Mouse (Mus musculus): ENCODE measurements around the gene Rdh16.
"Not testable (repeated sequence)": the region's sequence is repeated elsewhere in the genome, so short reads cannot be mapped to it uniquely, and the experiment has no call there.

Gene Rdh16

DNA sequence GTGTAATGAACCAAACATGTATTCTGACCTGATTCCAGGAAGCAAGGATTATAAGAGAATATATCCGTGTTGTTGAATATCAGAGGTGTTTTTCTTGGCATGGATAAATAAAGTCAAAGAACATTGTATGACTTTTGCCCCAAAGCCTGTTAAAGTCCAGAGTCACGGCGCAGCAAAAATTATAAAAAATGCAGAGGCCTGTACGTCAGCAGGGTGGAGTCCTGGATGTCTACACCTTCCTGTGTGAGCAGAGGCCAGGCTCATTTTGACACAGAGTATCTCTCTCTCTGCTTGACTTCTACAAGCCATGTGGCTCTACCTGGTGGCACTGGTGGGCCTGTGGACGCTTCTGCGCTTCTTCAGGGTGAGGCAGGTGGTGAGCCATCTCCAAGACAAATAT lies at the start of gene Rdh16:
Gene Rdh16 (plus strand): TSS at position 262 of the 400 bp plus-strand sequence.
- no peak for DNase-seq (ENCODE audit: low spot score in 2 of 2)

DNA sequence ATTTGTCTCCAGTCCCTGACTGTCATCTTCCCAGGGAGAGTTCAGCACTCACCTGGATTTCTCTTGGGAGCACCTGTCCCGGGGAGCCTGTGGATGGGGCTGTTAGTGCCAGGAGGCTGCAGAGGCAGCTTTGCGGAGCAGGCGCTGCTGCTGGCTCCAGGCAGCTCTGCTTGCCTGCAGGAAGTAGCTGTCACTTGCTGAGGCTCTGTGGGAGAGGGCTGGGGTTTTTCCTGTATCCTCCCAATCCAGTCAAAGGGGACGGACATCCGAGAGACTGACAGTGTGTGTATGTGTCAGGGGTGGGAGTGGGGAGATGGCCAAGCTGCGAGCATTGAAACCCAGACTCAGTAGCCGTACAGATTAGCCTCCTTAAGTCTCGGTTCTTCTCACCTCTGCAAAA lies 49.4 kb upstream of the Rdh16 start, which contains the start of gene Gpr182:
Gene Gpr182 (minus strand): TSS at position 185 of the 400 bp plus-strand sequence.
- DNase-seq (ENCODE audit: low spot score in 2 of 2) = no peak

DNA sequence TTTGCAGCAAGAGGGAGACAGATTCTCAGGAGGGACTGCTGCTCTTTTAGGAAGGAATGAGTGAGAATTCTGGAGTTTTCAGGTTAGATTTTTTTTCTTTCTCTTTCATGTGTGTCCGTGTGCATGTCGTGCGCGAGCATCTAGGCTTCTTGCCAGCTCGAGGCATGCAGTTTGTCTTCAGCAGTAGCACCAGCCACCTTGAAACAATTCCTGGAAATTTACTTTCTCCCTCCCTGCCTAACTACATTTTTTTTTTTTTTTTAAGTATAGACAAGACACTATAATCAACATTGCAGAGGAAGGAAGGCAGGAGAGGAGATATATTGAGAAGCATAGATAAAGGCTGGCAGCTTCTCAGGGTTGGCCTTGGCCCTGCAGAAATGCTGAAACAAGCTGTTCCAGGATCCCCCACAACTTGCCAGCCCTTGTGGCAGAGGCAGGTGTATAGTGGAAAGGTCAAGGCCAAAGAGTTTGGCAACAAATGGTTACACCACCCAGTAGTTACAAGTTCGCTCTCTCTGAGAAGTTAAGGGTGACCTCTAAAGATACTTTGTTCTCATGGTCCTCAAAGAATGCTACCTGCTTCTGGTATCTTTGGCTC lies 46.3 kb upstream of the Rdh16 start:
- no peak for DNase-seq (ENCODE audit: low spot score in 2 of 2)

DNA sequence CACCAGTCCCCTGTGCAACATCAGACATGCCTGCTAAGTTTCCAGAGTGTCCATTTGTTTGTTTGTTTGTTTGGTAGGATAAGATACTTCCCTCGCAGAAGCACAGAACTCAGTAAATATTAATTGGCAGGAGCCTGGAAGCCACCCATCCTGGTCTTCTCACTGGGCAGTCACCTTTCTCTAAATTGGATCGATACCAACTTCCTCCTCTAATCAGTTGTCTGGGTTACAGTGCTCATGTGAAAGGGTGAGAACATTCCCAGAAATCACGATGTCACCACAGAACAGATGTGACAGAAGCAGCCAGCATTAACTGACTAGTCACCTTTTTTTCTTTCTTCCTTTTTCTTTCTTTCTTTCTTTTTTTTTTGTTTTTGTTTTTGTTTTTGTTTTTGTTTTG lies 45.7 kb upstream of the Rdh16 start:
- no peak for DNase-seq (ENCODE audit: low spot score in 2 of 2)

DNA sequence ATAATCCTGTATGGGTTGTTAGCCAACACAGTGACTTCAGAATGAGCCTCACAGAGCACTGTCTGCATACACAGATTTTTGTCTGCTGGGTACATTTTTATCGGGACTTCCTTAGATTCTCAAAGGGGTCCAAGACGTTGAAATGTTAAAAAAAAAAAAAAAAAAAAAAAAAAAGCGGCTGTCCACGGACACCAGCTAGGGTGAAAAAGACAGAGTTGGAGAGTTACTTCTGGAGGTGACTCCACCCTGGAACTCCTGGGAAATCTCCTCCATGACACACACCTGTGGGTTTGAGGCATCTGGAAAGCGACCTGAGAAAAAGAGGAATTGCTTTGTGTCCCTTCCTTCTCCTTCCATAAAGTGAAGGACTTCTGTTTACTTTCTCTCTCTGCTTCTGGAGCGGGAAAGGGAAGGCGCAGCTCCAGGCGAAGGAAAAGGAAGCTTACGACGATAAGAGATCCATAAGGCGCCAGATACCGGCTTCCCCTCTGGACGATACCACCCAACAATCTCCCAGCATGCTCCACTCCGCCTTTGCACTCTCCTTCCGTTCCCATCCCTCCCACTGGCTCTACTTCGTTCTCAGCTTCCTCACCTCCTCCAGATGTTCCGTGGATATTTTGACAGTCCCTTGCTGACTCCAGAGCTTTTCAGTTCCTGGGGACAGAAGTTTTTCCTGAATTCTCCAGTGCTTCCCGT lies 45.0 kb upstream of the Rdh16 start:
- DNase-seq (ENCODE audit: low spot score in 2 of 2) = no peak

DNA sequence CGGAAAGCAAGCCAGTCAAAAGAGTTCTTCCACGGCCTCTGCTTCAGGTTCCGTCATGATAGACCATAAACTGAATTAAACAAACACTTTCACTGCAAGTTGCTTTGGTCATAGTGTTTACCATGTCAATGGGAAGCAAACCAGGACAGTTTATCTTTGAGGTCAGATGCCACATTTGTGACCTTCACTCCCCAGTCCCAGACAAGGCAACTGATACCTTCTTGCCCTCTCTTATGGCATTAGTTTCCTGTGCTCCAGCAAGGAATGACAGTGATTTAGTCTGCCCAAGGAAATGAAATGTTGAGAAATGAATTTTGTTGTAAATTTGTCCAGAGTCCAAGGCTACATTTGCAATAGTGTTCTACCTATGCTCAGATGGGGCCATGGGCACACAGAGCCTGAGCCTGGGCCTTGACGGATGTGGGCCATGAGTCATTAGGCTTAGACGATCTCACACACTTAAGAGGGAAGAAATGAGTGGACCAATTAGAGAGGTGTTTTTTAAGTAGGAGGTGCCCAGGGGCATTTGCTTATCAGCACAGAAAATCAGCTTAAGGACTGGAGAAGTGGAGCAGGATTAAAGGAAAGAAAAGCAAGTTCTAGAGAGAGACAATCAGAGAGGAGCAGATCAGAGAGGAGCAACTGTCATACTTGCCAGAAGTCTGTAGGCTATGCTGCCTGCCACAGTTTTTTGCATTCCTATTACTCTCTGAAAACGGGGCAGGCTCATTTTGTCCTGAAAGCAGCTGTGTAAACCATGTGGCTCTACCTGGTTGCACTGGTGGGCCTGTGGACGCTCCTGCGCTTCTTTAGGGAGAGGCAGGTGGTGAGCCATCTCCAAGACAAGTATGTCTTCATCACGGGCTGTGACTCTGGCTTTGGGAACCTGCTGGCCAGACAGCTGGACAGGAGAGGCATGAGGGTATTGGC lies 41.5 kb upstream of the Rdh16 start, which contains the start of the genes Rdh1 and Rdh16f1:
Gene Rdh1 (plus strand): TSS at position 541 of the 930 bp plus-strand sequence.
Gene Rdh16f1 (plus strand): TSS at position 607 of the 930 bp plus-strand sequence.
- no peak for DNase-seq (ENCODE audit: low spot score in 2 of 2)

DNA sequence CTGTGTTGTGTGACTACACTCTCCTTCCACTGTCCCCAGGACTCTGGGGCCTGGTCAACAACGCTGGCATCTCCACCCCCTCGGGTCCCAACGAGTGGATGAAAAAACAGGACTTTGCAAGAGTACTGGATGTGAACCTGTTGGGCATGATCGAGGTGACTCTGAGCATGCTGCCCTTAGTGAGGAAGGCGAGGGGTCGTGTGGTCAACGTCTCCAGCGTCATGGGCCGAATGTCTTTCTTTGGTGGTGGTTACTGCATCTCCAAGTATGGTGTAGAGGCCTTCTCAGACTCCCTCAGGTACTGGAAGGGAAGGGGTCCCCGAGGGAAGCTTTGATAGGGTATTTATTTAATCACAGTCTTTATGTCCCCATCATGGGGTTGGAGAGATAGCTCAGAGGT lies 38.0 kb upstream of the Rdh16 start:
- DNase-seq (ENCODE audit: low spot score in 2 of 2) = not testable (repeated sequence)

DNA sequence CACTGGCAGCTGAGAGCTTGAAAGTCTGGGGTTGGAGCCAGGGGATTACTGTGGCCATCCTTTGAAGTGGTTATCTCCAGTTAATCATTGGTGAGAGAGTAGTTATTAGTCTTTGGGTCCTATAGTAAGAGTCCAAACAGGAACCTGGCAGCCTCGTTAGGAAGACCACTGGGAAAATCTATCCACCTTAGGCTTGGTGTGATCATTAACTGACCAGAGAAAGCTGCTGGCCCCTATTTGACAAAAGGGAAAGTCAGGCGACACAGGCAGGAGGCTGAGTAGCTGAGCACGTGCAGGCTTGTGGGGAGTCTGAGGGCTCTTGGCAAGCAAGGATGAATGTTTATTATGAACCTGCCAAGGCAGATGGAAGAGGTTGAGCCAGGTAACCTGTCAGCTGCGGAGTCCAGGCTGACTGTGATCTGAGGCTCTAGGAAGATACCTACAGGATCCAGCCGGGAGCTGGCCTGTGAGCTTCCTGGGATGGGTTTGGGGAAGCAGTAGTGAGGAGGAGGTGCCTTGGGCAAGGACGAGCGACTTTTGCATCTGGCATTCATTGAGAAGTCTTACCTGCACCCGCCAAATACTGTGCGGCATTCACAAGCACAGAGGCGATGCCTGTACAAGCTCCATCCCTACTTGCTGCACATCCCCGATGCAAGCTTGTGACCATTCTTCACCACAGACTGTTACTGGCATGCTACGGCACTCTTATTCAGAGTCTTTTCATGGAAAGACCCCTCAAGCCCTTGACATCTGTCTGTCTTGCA lies 36.9 kb upstream of the Rdh16 start:
- DNase-seq (ENCODE audit: low spot score in 2 of 2) = no peak

DNA sequence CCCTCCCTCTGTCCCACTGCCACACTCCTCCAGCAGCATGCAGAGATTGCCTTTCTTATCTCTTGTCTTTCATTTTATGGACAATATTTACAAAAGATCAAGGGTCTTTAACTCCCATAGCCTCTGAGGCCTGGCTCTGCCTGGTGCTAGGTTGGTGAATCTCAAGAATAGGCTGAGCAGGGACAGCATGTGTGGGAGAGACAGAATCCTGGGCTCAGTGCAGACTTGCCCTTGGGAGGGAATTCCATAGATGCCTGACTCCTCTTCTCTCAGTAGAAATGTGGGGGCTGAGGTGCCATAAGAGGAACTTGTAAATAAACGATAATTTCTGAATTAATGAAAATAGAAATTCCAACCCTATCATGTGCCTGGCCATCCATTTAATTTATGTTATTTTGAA lies 34.4 kb upstream of the Rdh16 start:
- DNase-seq (ENCODE audit: low spot score in 2 of 2) = no peak

DNA sequence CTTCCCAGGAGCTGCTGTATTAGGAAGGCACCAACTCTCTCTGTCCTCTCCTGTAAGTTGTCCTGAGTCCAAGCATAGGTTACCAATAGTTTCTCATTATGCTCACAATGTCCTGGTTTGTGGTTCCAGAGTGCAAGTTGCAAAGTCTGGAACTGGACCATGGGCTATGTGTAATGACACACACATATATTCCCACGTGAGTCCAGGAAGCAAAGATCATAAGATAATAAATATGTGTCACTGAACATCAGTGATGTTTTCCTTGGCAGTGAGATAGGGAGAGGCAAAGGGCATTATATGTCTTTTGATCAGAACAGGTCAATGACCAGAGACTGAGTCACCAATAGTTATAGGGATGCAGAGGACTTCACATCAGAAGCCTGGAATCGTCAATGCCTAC lies 24.9 kb upstream of the Rdh16 start, which contains the start of gene Rdh9:
Gene Rdh9 (plus strand): TSS at position 376 of the 400 bp plus-strand sequence.
- DNase-seq (ENCODE audit: low spot score in 2 of 2) = no peak

DNA sequence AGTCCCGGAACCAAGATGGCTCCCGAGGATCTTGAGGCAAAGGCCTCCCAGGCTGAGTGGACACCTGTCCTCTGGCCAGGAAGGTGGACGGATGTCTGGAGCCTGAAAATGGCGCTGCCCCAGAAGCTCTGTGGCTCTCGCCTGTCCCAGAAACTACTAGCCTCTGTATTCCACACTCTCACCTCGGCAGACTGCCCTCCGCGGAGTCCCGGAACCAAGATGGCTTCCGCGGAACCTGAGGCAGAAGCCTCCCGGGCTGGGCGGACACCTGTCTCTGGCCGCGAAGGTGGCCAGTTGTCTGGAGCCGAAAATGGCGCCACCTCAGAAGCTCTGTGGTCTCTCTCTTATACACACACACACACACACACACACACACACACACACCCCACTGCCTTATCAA lies 18.6 kb upstream of the Rdh16 start:
- DNase-seq (ENCODE audit: low spot score in 2 of 2) = not testable (repeated sequence)

DNA sequence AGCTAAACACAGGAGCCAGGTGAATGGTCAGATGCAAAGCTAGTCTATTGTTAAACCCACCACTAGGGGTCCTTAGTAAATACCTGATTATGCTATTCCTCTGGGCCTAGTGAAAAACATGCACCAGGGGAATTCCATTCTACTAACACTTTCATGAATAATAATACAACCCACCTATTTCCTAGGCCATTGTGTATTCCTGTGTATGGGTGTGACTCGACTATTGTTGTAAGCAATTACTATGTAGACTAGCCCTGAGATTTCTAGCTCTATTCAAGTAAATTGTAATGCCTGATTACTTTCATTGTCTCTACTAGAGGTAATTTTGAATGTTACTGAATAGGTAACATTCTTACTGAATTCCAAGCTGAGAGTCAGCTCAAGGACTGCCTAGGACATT lies 15.5 kb upstream of the Rdh16 start:
- DNase-seq (ENCODE audit: low spot score in 2 of 2) = not testable (repeated sequence)

DNA sequence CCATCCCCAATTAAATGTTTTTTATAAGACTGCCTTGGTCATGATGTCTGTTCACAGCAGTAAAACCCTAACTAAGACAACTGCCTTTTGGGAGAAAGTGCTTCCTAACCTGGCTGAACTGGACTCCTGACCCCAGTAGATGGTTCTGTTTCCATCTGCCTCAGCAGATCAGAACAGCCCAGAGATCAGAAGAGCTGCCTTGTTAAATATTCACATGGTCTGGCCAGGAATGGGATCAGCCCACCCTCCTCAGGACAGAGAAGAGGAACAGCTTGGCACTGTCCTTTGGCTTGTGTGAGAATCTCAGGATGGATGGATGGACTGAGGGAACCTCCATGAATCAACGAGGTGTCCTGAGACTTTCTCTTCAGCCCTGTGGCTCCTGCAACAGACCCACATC lies 1.7 kb upstream of the Rdh16 start:
- DNase-seq (ENCODE audit: low spot score in 2 of 2) = no peak

DNA sequence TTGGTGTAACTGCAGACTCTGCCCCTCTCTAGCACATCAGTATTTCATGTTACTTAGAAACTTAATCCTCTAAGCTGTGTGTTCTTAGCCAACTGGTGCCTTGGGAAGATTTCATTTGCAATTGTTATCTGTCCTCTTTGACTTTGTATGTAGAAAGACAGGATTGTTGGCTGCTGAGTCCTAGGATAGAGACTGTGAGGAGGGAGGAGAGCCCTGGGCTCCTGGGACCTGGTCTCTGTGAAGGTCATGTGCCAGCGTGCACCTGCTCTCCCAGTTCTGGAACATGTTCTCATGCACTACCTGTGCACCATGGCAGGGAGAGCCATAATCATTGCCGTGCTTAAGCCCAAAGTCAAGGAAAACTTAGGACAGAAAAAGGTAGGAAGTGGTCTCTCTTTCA lies 660 bp downstream of the Rdh16 start:
- no peak for DNase-seq (ENCODE audit: low spot score in 2 of 2)

DNA sequence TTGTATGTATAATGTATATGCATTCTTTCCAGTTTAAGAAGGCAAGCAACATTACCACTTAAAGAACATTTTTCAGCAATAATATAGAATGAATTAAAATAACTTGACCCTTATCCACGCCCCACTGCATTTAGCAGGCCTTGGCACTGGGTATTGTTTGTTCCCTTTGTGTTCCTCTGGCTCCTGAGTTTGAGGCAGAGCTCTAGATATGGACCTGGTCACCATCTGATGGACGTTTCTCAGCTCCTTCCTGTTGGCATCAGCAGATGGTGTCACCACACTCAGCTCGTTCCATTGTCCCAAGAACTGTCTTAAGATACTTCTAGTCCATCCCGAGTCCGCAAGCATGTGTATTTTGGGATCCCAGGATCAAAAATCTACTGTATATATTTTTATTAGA lies 1.3 kb downstream of the Rdh16 start:
- no peak for DNase-seq (ENCODE audit: low spot score in 2 of 2)

DNA sequence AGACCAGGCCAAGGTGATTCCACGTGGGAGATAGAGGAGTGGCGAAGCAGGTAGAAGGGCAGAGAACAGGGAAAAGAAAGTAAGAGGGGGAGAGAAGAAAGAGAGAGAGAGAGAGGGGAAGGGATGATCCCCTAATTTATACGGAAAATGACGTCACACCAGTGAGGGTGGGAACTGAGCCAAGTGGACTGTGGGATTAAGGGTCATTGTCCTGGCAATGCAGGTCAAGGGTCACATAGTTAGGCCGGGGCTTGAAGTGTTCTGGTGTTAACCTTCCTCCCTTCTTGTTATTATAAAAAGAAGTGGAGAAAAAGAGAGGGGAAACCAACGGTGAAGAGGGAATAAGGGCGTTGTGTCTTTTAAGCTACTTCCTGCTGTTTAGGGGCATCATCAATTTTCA lies 3.5 kb downstream of the Rdh16 start:
- no peak for DNase-seq (ENCODE audit: low spot score in 2 of 2)

DNA sequence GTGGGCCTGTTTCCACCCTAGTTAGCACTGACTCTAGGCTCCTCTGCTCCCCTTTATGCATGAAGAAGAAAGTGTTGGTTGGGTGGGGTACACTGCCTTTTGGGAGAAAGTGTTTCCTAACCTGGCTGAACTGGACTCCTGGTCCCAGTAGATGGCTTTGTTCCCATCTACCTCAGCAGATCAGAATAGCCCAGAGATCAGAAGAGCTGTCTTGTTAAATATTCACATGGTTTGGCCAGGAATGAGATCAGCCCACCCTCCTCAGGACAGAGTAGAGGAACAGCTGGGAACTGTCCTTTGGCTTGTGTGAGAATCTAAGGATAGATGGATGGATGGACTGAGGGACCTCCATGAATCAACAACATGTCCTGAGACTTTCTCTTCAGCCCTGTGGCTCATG lies 14.9 kb downstream of the Rdh16 start:
- no peak for DNase-seq (ENCODE audit: low spot score in 2 of 2)

DNA sequence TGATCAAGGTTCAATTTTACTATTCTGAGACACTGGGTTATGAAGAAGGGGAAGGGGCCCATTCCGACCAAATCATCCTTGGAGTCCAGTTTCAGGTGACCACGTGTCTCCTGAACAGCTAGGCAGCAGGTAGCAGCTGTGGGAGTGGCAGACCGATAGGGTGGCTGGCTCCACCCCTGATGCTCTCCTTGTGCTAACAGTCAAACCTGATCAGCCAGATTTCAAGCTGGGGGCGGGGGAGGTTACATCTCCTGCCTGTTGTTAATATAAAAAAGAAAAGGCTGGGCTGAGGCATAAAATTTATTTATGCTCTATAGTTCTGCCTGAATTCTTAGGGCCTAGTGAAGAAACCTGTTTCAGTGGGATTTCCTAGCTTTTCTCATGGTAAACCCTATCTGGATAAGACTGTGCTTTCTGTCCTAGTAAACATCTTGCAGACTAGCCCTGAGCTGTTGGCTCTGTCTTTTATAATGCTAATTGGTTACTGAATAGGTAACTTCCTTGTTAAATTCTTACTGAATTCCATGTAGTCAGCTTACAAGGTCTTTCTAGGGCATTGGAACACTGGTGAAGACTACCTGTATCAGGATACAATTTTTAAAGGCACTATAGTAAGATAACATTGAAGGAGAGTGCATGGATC lies 16.4 kb downstream of the Rdh16 start:
- peak in 1 of 2 experiments; percentile 9 for DNase-seq (ENCODE audit: low spot score in 2 of 2)

DNA sequence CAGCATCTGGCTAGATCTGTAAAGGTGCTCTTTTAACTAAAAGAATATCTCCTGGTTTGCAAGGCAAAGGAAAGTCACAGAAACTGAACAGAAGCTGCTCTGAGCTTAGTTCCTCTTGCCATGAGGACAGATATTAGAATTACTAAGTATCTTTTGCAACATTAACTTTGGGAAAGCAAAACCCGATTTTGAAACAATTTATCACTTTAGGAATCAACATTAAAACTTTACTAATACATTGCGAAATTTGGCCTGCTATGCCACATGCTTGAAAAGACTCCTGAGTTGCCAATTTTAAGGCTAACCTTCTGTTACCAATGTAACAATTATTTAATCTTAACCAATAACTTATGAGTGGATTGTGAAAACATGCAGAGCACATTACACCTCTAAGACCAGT lies 20.9 kb downstream of the Rdh16 start:
- not testable (repeated sequence) for DNase-seq (ENCODE audit: low spot score in 2 of 2)

DNA sequence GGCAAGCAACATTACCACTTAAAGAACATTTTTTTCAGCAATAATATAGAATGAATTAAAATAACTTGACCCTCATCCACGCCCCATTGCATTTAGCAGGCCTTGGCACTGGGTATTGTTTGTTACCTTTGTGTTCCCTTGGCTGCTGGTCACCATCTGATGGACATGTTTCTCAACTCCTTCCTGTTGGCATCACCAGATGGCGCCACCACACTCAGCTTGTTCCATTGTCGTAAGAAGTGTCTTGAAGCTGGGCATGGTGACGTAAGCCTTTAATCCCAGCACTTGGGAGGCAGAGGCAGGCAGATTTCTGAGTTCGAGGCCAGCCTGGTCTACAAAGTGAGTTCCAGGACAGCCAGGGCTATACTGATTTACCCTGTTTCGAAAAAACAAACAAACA lies 24.4 kb downstream of the Rdh16 start:
- peak in 1 of 2 experiments; percentile 25 for DNase-seq (ENCODE audit: low spot score in 2 of 2)

DNA sequence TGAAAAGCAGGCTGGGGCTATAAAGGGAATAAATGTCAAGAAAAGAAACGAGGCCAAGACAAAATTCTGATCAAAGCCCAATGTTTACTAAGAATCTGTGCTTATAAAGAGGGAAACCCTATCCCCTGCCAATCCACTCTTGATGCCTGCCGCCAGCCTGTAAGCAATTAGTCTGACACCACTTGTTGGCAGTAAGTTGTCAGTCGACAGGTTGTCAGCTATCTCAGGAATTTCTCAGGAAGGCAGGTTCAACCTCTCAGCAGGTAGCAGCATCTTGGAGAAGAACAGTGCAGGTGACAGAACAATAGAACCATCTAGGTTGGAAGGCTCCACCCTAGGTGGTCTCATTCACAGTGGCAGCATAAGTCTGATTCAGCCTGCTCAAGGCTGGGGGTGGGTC lies 28.2 kb downstream of the Rdh16 start:
- no peak for DNase-seq (ENCODE audit: low spot score in 2 of 2)
